Mouse (Mus musculus) kidney, postnatal 14 days (tissue): ENCODE measurements around the gene Ly6g6c.

ENCODE experiments used
- DNase-seq: peaks from one replicate; pipeline ENCODE4 v3.0.0; 2022; ENCODE audit warnings: mixed read lengths

Ly6g6c gene

DNA sequence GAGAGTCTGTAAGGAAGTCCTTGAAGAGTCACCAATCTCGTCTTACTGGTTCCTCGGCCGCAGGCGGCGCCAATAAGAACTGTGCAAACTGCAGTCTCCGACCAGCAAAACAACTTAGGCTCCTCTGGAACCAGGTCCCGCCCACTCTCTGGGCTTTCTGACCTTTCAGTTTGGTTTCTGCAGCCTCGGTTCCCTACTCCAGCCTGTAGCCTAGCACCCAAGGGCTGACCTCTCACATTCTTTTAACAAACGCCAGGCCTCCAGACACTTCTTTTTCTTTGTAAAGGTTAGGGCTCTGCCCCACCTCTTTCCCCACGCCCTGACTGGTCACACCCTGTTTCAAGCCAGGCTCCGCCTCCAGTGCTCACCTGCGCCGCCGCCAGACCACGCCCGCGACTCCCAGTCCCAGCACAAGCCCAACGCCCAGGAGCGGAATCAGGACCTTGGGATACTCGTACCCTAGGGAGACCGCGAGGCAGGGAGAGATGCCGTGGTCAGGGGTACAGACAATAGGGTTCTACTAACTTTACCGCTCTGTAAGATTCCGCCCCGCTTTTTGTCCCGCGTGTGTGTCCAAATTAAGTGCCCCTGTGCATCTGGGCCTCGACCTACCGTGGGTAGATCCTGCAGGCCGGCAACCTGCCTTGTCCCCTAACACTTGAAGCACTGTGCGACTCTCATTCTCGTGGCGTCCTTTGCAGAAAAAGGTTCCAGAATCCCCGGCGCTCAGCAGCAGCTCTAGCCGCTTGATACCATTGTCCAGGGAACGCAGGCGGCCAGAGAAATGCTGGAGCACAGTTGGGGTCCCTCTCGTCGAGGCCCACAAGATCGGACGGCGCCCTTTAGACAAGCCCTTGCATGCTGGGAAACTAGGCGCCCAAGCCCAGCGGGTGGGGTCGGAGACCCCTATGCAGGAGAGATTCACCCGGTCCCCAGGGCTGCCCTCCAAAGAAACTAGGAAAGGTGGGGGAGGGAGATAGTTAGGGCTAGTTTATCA is at the start of gene Ly6g6c:
Gene Ly6g6c, plus strand, starts transcription at position 438 of the 997 bp plus-strand sequence.
- DNase-seq = peak; percentile 84

DNA sequence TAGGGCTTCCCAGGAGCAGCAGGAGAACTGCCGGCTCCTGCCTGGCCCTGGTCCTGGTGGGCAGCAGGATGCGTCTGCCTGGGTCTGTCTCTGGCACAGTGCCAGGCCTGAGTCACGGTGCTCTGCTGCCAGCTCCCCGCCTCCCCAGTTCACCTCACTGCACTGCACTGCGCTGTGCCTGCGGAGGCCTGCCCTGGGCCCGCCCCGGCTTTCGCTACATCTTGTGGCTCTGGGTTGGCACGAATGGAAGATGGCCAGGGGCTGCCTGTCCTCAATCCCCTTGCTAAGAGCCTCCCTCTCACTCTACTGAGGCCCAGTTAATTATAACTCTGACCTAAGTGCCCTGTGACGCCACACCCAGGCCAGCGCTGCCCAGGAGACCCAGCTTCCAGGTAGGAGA is 48.8 kb upstream of the Ly6g6c start, which contains the start of gene Vwa7:
Gene Vwa7, plus strand, starts transcription at position 204 of the 400 bp plus-strand sequence.
- DNase-seq = peak; percentile 46

DNA sequence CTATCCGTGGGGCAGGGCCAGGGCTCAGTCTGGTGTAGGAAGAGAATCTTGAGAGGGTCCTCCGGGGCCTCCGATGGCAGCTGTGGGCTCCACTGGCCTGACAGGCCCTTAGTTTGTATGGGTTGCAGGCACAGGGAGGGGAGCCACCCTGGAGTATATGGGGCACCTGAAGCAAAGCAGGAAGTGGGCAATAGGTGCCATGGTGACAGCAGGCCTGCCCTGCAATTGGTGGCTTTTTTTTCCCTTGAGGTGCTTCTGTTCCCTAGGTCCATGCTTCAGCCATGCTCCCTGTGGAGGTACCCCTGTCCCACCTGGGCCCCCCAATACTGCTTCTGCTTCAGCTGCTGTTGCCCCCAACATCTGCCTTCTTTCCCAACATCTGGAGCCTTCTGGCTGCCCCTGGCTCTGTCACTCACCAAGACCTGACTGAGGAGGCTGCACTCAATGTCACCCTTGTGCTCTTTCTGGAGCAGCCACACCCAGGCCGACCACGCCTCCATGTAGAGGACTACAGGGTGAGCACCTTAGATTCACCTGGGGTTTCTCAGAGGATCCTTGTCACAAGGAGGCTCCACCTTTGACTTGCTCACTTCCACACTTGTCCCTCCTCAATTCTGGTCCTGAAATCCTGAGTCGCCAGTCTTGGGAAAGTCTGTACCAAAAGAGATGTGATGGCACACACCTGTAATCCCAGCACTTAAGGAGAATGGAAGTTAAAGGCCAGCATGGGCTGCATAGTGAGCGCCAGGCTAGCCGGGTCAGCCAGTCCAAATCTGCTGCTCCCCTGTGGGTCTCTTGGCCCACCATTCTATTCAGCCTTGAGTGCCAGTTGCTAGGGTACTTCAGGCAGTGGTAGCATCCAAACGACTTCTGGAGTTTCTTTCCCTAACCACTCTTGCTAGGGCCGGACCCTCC is 48.1 kb upstream of the Ly6g6c start:
- no peak for DNase-seq

DNA sequence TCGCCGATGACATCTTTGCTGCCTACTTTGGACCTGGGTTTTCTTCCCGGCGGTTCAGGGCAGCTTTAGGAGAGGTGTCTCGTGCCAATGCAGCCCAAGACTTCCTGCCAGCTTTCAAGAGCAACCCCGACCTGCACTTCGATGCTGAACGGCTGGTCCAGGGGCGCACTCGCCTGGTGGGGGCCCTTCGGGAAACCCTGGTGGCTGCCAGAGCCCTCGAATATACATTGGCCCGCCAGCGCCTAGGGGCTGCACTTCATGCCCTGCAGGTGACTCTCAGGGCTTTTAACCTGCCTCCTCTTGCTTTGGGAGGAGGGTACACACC is 47.5 kb upstream of the Ly6g6c start:
- DNase-seq = no peak

DNA sequence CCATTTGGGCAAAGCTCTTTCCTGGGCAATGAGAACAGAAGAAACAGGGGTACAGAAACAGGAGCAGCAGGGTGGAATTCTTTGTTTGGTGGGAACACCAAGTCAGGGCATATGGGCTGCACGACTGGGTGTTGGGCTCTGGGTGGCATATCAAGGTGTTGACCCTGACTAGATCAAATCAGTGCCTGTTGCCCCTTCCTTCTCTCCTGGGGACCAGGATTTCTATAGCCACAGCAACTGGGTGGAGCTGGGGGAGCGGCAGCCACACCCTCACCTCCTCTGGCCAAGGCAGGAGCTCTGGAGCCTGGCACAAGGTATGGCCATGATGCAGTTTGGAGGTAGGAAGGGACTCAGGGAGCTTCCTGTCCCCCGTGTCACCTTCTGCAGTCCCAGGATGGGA is 47.0 kb upstream of the Ly6g6c start:
- DNase-seq = no peak

DNA sequence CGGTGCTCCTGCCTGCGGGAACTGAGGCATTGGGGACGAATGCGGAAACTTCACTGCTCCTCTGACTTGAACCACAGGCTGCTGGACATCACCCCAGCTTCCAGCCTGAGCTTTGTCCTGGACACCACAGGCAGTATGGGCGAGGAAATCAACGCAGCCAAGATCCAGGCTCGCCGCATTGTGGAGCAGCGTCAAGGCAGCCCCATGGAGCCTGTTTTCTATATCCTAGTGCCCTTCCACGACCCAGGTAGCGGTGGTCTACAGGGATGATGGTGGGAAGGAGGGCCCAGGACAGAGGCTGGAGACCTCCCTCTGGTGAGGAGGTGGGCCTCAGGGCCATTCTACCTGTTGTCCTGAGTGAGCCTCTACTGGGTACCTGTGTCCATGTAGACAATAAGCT is 45.3 kb upstream of the Ly6g6c start:
- DNase-seq = no peak

DNA sequence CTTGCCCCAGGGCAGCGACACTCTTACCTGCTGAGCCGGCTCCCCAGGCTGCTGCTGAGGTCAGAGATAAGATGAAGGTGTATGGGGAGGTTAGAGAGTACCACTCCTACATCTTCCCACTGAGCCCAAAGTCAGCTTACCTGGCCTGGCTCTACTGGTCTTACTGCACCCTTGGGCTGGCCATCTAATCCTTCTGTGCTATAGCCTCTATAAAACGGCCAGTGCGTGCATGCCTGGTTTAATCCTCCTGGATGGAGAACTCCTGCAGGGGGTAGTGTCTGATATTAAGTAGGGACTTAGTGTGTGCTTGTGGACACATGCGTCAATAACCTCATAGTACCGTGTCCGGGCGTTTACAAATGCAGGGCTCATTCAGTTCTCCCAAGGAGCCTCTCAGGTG is 44.6 kb upstream of the Ly6g6c start:
- no peak for DNase-seq

DNA sequence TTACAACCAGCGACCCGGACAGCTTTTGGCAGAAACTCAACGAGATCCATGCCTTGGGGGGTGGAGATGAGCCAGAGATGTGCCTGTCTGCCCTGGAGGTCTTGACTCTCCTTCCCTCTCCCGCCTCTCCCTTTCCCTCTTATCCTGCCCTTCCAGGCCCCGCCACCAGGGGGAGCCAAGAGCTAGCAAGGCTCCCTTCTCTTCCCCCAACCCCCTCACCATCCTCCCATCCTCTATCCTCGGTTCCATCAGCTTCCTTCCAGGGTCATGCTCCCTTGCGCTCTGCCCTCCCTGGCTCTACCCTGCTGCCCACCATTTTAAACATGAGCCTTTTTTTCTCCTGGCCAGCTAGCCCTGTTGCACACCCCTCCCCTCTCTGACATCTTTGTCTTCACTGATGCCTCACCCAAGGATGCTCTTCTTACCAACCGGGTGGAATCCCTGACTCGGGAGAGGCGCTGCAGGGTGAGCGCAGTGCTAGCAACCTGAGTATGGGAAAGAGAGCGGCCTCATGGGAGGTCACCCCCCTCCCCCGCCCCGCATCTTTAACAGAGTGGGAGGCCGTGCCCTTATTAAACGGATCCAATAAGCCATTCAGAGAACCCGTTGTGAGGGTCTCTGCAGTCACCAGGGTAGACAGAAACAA is 43.9 kb upstream of the Ly6g6c start:
- DNase-seq = peak; percentile 90

DNA sequence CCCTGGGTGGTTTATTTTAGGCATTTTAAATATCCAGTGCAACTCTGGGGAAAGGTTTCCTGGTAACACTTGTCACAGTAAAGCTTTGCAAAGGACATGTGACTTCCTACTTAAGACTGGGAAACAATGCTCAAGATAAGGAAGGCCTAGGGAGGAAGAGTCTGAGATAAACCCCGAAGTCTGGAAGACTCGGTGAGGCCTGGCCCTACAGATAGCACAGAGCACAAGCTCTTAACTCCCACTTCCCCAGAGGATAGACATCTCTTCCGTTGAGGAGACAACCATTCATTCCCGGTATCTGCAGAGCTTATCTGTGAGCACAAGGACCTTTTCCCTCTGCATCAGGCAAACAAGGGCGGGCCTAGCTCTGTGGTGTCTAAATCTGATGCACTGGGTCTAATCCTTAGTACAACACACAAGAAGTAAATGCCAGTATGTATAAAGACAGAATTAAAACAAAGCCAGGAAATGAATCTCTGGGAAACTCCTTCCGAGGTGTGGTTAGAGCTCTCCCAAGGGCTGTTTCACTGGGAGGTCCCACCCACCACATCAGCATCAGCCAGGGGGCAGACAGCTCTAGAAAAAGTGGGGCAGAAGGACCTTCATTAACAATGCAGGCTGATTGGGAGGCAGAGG is 43.2 kb upstream of the Ly6g6c start:
- DNase-seq = no peak

DNA sequence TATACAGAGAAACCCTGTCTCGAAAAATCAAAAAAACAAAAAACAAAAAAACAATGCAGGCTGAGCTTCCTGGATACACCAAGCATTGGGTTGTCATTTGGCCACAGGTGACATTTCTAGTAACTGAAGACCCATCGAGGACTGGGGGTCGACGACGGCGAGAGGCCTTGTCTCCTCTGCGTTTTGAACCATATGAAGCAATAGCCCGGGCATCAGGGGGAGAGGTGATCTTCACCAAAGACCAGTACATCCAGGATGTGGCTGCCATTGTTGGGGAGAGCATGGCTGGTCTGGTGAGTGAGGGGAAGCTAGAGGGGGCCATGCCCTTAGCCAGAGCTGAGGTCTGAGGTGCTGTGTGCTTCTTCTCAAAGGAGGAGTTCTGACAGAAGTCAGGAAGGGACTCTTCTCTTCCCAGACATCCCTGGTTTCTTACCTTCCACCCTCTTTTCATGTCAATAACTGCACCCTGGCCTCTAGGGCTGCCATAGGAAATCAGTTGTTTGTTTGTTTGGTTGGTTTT is 42.6 kb upstream of the Ly6g6c start:
- no peak for DNase-seq

DNA sequence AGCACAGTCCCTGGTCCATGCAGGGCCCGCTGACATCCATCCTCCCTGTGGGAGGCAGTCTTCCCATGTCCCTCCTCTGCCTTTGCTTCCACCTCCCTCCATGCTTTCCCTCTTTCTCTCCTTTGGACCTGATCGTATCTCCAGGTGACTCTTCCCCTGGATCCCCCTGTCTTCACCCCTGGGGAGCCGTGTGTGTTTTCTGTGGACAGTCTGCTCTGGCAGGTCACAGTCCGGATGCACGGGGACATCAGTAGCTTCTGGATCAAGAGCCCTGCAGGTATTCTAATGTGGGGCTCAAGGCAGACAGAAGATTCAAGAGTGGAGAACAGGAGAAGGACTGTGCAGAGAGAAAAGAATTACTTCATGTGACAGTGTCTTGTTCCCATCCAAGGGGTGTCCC is 42.0 kb upstream of the Ly6g6c start:
- DNase-seq = no peak

DNA sequence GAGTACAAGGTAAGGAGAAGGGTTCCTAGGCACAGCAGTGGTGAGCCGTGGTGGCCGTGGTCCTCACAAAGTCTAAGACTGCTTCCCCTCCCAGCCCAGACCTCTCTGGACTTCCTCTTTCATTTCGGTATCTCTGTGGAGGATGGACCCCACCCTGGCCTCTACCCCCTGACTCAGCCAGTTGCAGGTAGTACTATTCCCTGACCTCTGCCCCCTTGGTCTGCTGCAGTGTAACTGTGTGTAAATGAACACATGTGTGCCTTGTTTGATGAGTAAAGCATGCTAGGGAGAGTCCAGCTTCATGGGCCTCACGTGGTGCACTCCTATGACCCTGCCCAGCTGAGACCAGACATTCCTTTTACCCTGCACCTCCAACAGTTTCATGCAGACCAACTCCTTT is 41.4 kb upstream of the Ly6g6c start:
- DNase-seq = no peak

DNA sequence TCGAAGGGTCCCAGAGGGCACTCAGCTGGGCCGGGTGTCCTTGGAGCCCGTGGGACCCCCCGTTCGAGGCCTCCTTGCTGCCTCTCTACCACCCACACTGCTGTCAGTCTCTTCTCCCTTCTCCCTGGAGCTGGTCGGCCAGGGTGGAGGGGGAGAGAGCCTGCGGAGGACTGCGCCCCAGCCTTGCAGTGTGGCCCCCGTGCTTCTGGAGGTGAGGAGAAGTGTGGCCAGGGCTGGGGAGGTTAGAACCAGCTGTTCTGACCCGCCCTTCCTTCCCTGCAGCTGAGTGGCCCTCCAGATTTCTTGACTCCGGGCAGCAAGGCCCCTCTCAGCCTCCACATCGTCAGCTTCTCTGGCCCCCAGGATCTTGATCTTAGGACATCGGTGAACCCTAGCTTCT is 40.9 kb upstream of the Ly6g6c start:
- no peak for DNase-seq

DNA sequence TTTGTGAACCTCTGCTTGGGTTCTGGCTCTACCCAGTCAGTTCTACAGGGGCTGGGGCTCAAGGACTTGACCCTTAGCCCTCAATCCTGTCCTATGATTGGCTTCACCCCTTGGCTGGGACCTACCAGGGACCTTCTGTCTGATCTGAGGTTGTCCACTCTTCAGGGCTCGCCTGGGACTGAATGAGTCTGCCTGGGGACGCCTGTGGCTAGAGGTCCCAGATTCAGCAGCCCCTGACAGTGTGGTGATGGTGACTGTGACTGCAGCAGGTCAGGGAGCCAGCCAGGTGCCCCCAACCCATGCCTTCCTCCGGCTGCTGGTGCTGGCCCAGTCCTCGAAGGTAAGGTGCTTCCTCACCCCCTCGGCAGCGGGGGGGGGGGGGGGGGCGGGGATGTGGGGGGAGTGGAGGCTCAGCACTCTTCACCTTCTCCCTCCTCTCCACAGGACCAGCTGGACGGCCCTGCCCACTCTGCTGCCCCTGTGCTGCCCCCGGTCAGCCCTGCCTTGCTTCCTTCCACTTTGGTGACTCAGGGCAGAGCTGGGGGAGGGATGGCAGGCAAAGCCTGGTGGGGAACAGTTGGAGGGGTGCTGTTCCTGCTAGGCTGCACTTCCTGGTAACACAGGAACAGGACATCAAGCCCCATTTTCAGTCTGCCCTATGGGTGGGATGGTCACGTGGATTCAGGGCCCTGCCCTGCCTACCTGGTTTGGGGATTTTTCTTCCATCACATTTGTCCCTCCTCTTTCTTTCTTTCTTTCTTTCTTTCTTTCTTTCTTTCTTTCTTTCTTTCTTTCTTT is 40.3 kb upstream of the Ly6g6c start:
- DNase-seq = no peak

DNA sequence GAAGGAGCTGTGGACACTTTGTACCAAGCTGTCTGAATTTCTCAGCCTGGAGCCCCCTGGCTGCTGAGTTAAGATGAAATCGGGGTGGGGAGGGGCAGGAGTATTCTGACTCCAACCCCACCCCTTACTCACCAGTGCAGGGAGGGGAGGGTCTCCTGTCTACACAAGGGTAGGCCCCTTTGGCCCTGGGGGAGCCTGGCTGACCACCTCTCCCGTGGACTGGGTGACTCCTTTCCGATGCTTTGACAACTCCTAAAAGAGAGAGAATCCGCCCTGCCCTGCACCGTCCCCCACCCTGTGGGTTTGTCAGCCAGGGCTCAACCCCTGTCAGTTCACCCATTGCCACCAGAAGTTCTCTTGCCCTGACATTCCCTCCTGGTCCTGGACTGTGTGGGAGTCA is 39.0 kb upstream of the Ly6g6c start:
- no peak for DNase-seq

DNA sequence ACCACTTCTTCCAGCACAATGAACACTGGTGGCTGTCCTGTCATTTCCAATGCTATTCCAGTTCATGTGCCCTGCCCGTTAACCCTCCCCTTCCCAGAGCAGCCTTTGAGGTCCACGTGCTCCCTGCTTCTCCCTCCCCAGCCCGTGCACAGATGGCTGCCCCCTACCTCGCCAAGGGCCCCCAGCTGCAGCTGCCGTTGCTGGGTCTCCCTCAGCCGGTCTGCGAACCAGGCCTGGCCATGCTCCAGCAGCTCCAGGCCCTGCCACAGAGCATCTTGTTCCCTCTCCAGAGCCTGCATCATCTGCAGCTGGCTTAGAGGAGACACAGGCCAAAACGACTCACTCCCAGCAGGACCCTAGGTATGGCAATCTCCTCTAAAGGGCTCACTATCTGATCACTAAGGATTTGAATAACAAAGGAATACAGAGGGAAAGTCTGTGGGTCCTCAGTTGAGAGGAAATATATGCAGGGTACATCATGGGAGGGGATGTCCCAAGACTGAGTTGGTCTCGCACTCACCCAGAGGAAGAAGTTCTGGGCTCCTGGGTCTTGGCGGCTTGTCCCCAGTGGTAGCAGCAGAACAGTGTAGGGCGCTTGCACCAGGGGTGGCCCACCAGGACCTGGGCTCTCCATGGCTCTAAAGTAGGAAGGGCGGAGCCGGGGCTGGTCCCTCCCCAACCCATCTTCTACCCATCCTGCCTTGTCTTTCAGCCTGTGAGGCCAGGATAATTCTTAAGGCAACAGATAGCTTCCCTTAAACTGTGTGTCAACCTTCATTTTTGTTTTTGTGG is 37.7 kb upstream of the Ly6g6c start, which contains the start of gene Sapcd1:
Gene Sapcd1, minus strand, starts transcription at position 740 of the 792 bp plus-strand sequence.
- DNase-seq = no peak

DNA sequence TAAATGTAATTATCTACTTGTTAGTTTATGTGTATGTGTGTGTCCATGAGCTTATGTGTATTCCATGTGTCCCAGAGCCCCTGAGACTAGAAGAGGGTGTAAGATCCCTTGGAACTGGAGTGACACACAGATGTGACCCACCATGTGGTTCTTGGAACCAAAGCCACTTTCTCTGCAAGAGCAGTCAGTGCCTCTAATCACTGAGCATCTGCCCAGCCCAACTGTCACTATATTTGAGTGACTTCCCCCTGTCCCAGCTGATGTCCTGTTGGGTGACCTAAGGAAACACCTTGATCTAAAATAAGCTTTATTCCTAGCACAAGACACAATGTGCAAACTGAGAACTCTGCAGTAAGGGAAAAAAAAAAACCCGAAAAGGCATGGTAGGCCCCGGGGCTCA is 36.9 kb upstream of the Ly6g6c start:
- no peak for DNase-seq

DNA sequence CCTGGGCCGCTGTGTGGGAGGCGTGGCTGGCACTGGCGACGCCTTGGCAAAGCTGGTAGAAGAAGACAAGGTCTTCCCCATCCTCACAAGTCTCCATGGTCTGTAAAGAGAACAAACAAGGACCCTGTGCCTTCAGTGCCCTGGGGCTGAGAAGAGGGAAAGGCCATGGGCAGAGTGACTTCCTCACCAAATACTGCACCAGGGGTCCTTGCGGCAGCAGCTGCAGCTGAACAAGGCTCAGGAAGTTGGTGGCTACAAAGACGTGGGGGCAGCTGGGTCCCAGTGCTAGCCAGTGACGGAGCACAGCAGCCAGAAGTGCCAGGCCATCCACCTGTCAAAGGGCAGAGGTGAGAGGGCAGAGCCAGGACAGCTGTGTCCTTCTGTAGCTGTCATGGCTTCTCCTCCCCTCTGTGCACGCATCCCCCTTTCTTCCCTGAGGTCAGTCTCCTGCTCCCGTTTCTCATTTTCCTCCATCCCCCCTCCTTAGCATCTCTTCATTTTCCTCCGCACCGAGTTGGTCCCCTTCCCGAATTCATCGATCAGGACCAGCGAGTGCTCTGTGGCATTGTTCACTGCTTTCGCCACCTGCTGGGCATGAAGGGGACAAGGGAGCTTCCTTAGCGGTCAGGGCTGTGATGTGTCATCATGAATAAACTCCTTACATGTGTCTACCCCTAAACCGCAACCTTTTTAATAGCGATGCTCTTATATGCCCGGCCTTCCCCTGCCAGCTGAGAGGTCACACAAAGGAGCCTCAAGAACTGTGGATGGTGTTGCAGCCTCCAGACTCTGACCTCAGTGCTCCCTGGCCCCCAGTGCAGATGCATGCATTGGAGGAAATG is 35.3 kb upstream of the Ly6g6c start:
- DNase-seq = no peak

DNA sequence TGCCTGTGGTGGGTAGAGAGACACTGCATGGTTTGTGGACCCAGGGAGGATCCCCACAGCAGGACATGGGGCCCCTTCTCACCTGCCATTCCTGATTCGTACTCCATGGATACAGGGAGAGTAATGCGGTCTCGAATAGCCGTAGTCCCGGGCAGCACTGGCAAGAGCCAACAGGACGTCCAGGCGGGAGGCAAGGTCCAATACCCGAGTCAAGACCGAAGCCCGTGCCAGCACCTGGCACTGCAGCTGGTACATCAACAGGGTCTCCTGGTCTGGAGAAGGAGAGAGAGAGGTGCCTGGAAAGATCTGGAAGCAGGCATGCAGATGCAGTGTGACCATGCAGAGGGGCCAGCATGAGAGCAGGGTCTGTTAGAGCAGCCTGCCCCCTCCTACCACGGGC is 33.9 kb upstream of the Ly6g6c start:
- DNase-seq = no peak

DNA sequence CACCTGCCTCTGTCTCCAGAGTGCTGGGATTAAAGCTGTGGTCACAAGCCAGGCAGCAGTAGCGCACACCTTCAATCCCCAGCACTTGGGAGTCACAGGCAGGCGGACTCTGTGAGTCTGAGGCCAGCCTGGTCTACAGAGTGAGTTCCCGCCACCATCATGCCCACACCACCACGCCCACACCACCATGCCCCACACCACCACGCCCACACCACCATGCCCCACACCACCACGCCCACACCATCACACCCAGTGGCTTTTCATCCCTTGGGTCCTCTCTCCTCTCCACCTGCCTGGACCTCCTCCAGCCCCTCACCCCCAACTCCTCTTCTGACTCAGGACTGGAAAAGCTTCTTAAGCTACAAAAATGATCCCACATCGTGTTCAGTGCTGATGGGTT is 33.3 kb upstream of the Ly6g6c start:
- no peak for DNase-seq
